Mouse (Mus musculus) kidney, embryonic 15.5 days (tissue): ENCODE data around the gene Flt3l. TPM values are rescaled to one million over a fixed set of nuclear protein-coding genes. Genes with fewer than 3 reads are reported as not detected.

Experiments
- ATAC-seq: fragments of 200-750 bp; cut with Nextera tagmentation; replicated peaks from 2 replicates; pipeline ENCODE4 v1.8.0; 2017; ENCODE audit warnings: moderate TSS enrichment; ENCODE audit not compliant: low FRiP score
- H3K27ac ChIP-seq: fragments of 300-500 bp; sonication (generic); 2 replicates; pipeline ENCODE4 v1.5.1; 2015; ENCODE audit warnings: mild to moderate bottlenecking, inconsistent platforms
- H3K27me3 ChIP-seq: fragments of 300-500 bp; sonication (generic); 2 replicates; pipeline ENCODE4 v1.6.1; 2015; ENCODE audit warnings: inconsistent platforms
- H3K36me3 ChIP-seq: fragments of 300-500 bp; sonication (generic); 2 replicates; pipeline ENCODE4 v1.6.1; 2015; ENCODE audit warnings: inconsistent platforms
- H3K4me1 ChIP-seq: fragments of 300-500 bp; sonication (generic); 2 replicates; pipeline ENCODE4 v1.6.1; 2015; ENCODE audit warnings: inconsistent platforms
- H3K4me2 ChIP-seq: fragments of 300-500 bp; sonication (generic); 2 replicates; pipeline ENCODE4 v1.6.1; 2015; ENCODE audit warnings: moderate library complexity, mild to moderate bottlenecking, inconsistent platforms
- H3K4me3 ChIP-seq: fragments of 300-500 bp; sonication (generic); replicated peaks from 2 replicates; pipeline ENCODE4 v1.5.1; 2015; ENCODE audit warnings: mild to moderate bottlenecking, inconsistent platforms
- H3K9ac ChIP-seq: fragments of 300-500 bp; sonication (generic); 2 replicates; pipeline ENCODE4 v1.6.1; 2015; ENCODE audit warnings: mild to moderate bottlenecking, inconsistent platforms
- H3K9me3 ChIP-seq: fragments of 300-500 bp; sonication (generic); replicated peaks from 2 replicates; pipeline ENCODE4 v1.6.1; 2016; ENCODE audit warnings: inconsistent platforms
- WGBS: fragments of 180-500 bp; shearing (Covaris S2); methylation state at CpG from one replicate; pipeline ENCODE4 v1.1.7; 2015; ENCODE audit warnings: mixed read lengths; 5-methylcytosine and 5-hydroxymethylcytosine counted together
- polyA plus RNA-seq: library from polyadenylated mRNA; unstranded; fragments of >200 nt; fragmentation: Nextera tagmentation; extraction: Ambion mirVana; gene quantifications from 2 replicates; pipeline ENCODE4 v1.2.1, GENCODE M21; 2015

The Flt3l gene
- polyA plus RNA-seq, 1 experiment from 2014 or later, result 1.9 TPM

GRCm38 (mm10) chr7:45162551-45162950 lies 26.3 kb upstream of the Flt3l start:
- Histone ChIP-seq H3K36me3 (peaks cover 35% of the 10 kb centered on the region), H3K4me2 (peak overlapping the region; percentile 91), H3K4me1 (peaks cover 19% of the 10 kb centered on the region), H3K27me3 (peaks cover 53% of the 10 kb centered on the region), H3K4me3 (peak overlapping the region; percentile 50), H3K27ac (no peak overlapping the region), H3K9me3 (no peaks in the 10 kb centered on the region), H3K9ac (peak overlapping the region; percentile 43; the same call in 1 of the 2 replicates)
- ATAC-seq, result no peak; the same call in 1 of the 2 replicates
- WGBS, result 25% methylated on average over 6 of the region's 6 CpGs

GRCm38 (mm10) chr7:45161612-45162473 lies 25.6 kb upstream of the Flt3l start:
- peak overlapping the region; percentile 91 for H3K4me2 ChIP-seq
- 3% methylated on average over 35 of the region's 35 CpGs for WGBS
- peaks cover 38% of the 10 kb centered on the region for H3K36me3 ChIP-seq
- H3K27ac ChIP-seq, result 0 out of 2 replicates have a peak overlapping the region, but pooled peaks have one; percentile 54
- peak overlapping the region; percentile 43 for H3K9ac ChIP-seq
- ATAC-seq, result peak; percentile 87
- no peaks in the 10 kb centered on the region for H3K9me3 ChIP-seq
- peak overlapping the region; percentile 50 for H3K4me3 ChIP-seq
- peaks cover 19% of the 10 kb centered on the region for H3K4me1 ChIP-seq
- peaks cover 46% of the 10 kb centered on the region for H3K27me3 ChIP-seq

GRCm38 (mm10) chr7:45160866-45161265 lies 24.6 kb upstream of the Flt3l start:
- Histone ChIP-seq H3K4me1 (peaks cover 19% of the 10 kb centered on the region), H3K4me3 (no peak overlapping the region), H3K4me2 (no peak overlapping the region), H3K27me3 (peaks cover 36% of the 10 kb centered on the region), H3K27ac (no peak overlapping the region), H3K9ac (no peak overlapping the region), H3K36me3 (peaks cover 46% of the 10 kb centered on the region), H3K9me3 (no peaks in the 10 kb centered on the region)
- 91% methylated on average over 3 of the region's 3 CpGs for WGBS
- ATAC-seq, result no peak

- no peak for ATAC-seq
- Histone ChIP-seq H3K4me2 (no peak overlapping the region), H3K4me3 (no peak overlapping the region), H3K9me3 (no peaks in the 10 kb centered on the region), H3K4me1 (peaks cover 22% of the 10 kb centered on the region), H3K27me3 (peaks cover 31% of the 10 kb centered on the region), H3K36me3 (peaks cover 46% of the 10 kb centered on the region), H3K27ac (no peak overlapping the region), H3K9ac (no peak overlapping the region)
- WGBS, result 91% methylated on average over 6 of the region's 6 CpGs
These were observed 24.1 kb upstream of the Flt3l start for GRCm38 (mm10) chr7:45160316-45160800.

GRCm38 (mm10) chr7:45158991-45159390 lies 22.8 kb upstream of the Flt3l start:
- Histone ChIP-seq H3K4me3 (no peak overlapping the region), H3K27me3 (peaks cover 18% of the 10 kb centered on the region), H3K9me3 (no peaks in the 10 kb centered on the region), H3K4me1 (peaks cover 27% of the 10 kb centered on the region), H3K9ac (no peak overlapping the region), H3K36me3 (peaks cover 46% of the 10 kb centered on the region), H3K4me2 (no peak overlapping the region), H3K27ac (no peak overlapping the region)
- 90% methylated on average over 6 of the region's 6 CpGs for WGBS
- ATAC-seq, result no peak

- H3K9ac ChIP-seq, result no peak overlapping the region
- H3K4me1 ChIP-seq, result peaks cover 24% of the 10 kb centered on the region
- peaks cover 2% of the 10 kb centered on the region for H3K27me3 ChIP-seq
- H3K27ac ChIP-seq, result no peak overlapping the region
- no peak overlapping the region for H3K4me2 ChIP-seq
- no peak for ATAC-seq
- peaks cover 46% of the 10 kb centered on the region for H3K36me3 ChIP-seq
- no peaks in the 10 kb centered on the region for H3K9me3 ChIP-seq
- WGBS, result 80% methylated on average over 14 of the region's 14 CpGs
- no peak overlapping the region for H3K4me3 ChIP-seq
These were observed 21.2 kb upstream of the Flt3l start for GRCm38 (mm10) chr7:45157459-45157858.

GRCm38 (mm10) chr7:45156206-45156605 lies 20.0 kb upstream of the Flt3l start:
- no peak for ATAC-seq
- Histone ChIP-seq H3K27me3 (no peaks in the 10 kb centered on the region), H3K36me3 (peaks cover 46% of the 10 kb centered on the region), H3K4me3 (no peak overlapping the region), H3K9me3 (no peaks in the 10 kb centered on the region), H3K9ac (no peak overlapping the region), H3K27ac (no peak overlapping the region), H3K4me1 (peaks cover 27% of the 10 kb centered on the region), H3K4me2 (no peak overlapping the region)
- WGBS, result 94% methylated on average over 15 of the region's 15 CpGs

GRCm38 (mm10) chr7:45155590-45155989 lies 19.4 kb upstream of the Flt3l start:
- 0 out of 2 replicates have a peak overlapping the region, but pooled peaks have one; percentile 3 for H3K9ac ChIP-seq
- peak overlapping the region; percentile 63; the same call in 1 of the 2 replicates for H3K4me3 ChIP-seq
- peak overlapping the region; percentile 74 for H3K4me2 ChIP-seq
- H3K4me1 ChIP-seq, result peaks cover 31% of the 10 kb centered on the region
- no peaks in the 10 kb centered on the region for H3K9me3 ChIP-seq
- peaks cover 42% of the 10 kb centered on the region for H3K36me3 ChIP-seq
- 86% methylated on average over 9 of the region's 9 CpGs for WGBS
- no peak for ATAC-seq
- 0 out of 2 replicates have a peak overlapping the region, but pooled peaks have one; percentile 97 for H3K27ac ChIP-seq
- no peaks in the 10 kb centered on the region for H3K27me3 ChIP-seq

- Histone ChIP-seq H3K4me2 (peak overlapping the region; percentile 74), H3K9me3 (no peaks in the 10 kb centered on the region), H3K27me3 (no peaks in the 10 kb centered on the region), H3K9ac (0 out of 2 replicates have a peak overlapping the region, but pooled peaks have one; percentile 3), H3K27ac (peak overlapping the region; percentile 97), H3K4me3 (peak overlapping the region; percentile 63), H3K4me1 (peaks cover 37% of the 10 kb centered on the region), H3K36me3 (peaks cover 36% of the 10 kb centered on the region)
- ATAC-seq, result no peak
- WGBS, result 79% methylated on average over 12 of the region's 12 CpGs
These were observed 18.8 kb upstream of the Flt3l start for GRCm38 (mm10) chr7:45154993-45155514.

GRCm38 (mm10) chr7:45154096-45154992 lies 18.1 kb upstream of the Flt3l start, which contains the start of the genes Pih1d1 and Aldh16a1:
TSS of gene Pih1d1 (plus strand) at chr7:45154303.
TSS of gene Aldh16a1 (minus strand) at chr7:45154584.
- H3K4me3 ChIP-seq, result peak within 1 kb of the TSS; percentile 63
- H3K9ac ChIP-seq, result peak within 1 kb of the TSS; percentile 89
- peaks cover 29% of the 10 kb centered on the region for H3K36me3 ChIP-seq
- H3K27ac ChIP-seq, result peak within 1 kb of the TSS; percentile 97
- peaks cover 44% of the 10 kb centered on the region for H3K4me1 ChIP-seq
- H3K27me3 ChIP-seq, result no peaks in the 10 kb centered on the region
- H3K4me2 ChIP-seq, result peak within 1 kb of the TSS; percentile 74
- WGBS, result 4% methylated on average over 69 of the region's 69 CpGs
- no peaks in the 10 kb centered on the region for H3K9me3 ChIP-seq
- ATAC-seq, result peak; percentile 94

GRCm38 (mm10) chr7:45153586-45153985 lies 17.4 kb upstream of the Flt3l start:
- H3K27me3 ChIP-seq, result no peaks in the 10 kb centered on the region
- H3K4me1 ChIP-seq, result peaks cover 52% of the 10 kb centered on the region
- H3K4me2 ChIP-seq, result peak overlapping the region; percentile 74
- H3K9ac ChIP-seq, result peak overlapping the region; percentile 89
- H3K36me3 ChIP-seq, result peaks cover 22% of the 10 kb centered on the region
- peak overlapping the region; percentile 63 for H3K4me3 ChIP-seq
- no peaks in the 10 kb centered on the region for H3K9me3 ChIP-seq
- no peak for ATAC-seq
- 4% methylated on average over 5 of the region's 5 CpGs for WGBS
- H3K27ac ChIP-seq, result peak overlapping the region; percentile 97
